Mouse (Mus musculus) CH12.LX (cell line): ENCODE measurements around the gene Igsf23. TPM values are rescaled to one million over a fixed set of nuclear protein-coding genes. Genes with fewer than 3 reads are reported as not detected.

Experiments
- DNase-seq: peaks from one replicate; pipeline ENCODE4 v3.0.0-alpha.2; 2013; ENCODE audit errors: extremely low read depth
- H3K27ac ChIP-seq: 2 replicates; pipeline ENCODE4 v1.5.1; 2012; ENCODE audit warnings: low read depth, mild to moderate bottlenecking, control low read depth, moderate library complexity; ENCODE audit not compliant: insufficient read depth
- H3K27me3 ChIP-seq: replicated peaks from 2 replicates; pipeline ENCODE3; 2012; ENCODE audit warnings: inconsistent platforms
- H3K36me3 ChIP-seq, 2 experiments: replicated peaks in 1 of 2; 2 replicates each; pipeline versions ENCODE3 to v1.6.1; 2012; ENCODE audit warnings: inconsistent platforms in 1 of 2, low read length in 1 of 2, mild to moderate bottlenecking in 1 of 2, mixed read lengths in 1 of 2, moderate library complexity in 1 of 2; ENCODE audit not compliant: control insufficient read depth in 1 of 2, insufficient read depth in 1 of 2
- H3K4me1 ChIP-seq, 2 experiments: 2 replicates each; pipeline ENCODE4 v1.6.1; 2012; ENCODE audit warnings: inconsistent platforms in 1 of 2, moderate library complexity in 1 of 2; ENCODE audit not compliant: insufficient read depth in 2 of 2, control insufficient read depth in 1 of 2
- H3K4me2 ChIP-seq: 2 replicates; pipeline ENCODE4 v1.6.1; 2012; ENCODE audit warnings: low read depth, mild to moderate bottlenecking, control low read depth; ENCODE audit not compliant: poor library complexity, insufficient read depth, severe bottlenecking
- H3K4me3 ChIP-seq, 3 experiments: fragments of 150-350 bp in 1 of 3; sonication (generic) in 1 of 3; replicated peaks in 1 of 3; 2 replicates each; pipeline versions ENCODE3 to v1.5.1; 2011 to 2012; ENCODE audit warnings: low read depth in 2 of 3, low read length in 2 of 3, mild to moderate bottlenecking in 2 of 3, moderate library complexity in 2 of 3, control low read depth in 1 of 3, improper control_type of control experiment in 1 of 3, inconsistent platforms in 1 of 3, mixed read lengths in 1 of 3; ENCODE audit not compliant: poor library complexity in 1 of 3
- H3K79me2 ChIP-seq: replicated peaks from 2 replicates; pipeline ENCODE4 v1.6.1; 2012; ENCODE audit warnings: mild to moderate bottlenecking, moderate library complexity; ENCODE audit not compliant: control insufficient read depth, poor library complexity, insufficient read depth, severe bottlenecking; ENCODE audit errors: extremely low read depth
- H3K9ac ChIP-seq: 2 replicates; pipeline ENCODE4 v1.6.1; 2012; ENCODE audit warnings: low read depth, mild to moderate bottlenecking, control low read depth, moderate library complexity; ENCODE audit not compliant: insufficient read depth
- H3K9me3 ChIP-seq: replicated peaks from 2 replicates; pipeline ENCODE3; 2012; ENCODE audit warnings: low read length, inconsistent platforms, mixed read lengths
- CHD1 ChIP-seq: IDR thresholded peaks from 2 replicates; pipeline ENCODE4 v1.6.1; 2012; ENCODE audit warnings: low read depth, low read length, improper control_type of control experiment, inconsistent platforms
- CHD2 ChIP-seq: IDR thresholded peaks from 2 replicates; pipeline ENCODE4 v1.6.1; 2011; ENCODE audit warnings: low read length, improper control_type of control experiment
- CTCF ChIP-seq, 2 experiments: IDR thresholded peaks in 1 of 2; conservative IDR thresholded peaks in 1 of 2; 2 replicates each; pipeline ENCODE4 v1.5.1; 2011 to 2012; ENCODE audit warnings: low read depth in 2 of 2, low read length in 2 of 2, improper control_type of control experiment in 1 of 2, inconsistent platforms in 1 of 2, mild to moderate bottlenecking in 1 of 2, moderate library complexity in 1 of 2
- E2F4 ChIP-seq: IDR thresholded peaks from 2 replicates; pipeline ENCODE4 v1.6.1; 2011; ENCODE audit warnings: low read depth, low read length, improper control_type of control experiment; ENCODE audit not compliant: insufficient replicate concordance
- ETS1 ChIP-seq: conservative IDR thresholded peaks from 2 replicates; pipeline ENCODE4 v1.6.1; 2012; ENCODE audit warnings: low read depth, mild to moderate bottlenecking, inconsistent platforms, low read length, improper control_type of control experiment, moderate library complexity
- GABPA ChIP-seq: IDR thresholded peaks from 2 replicates; pipeline ENCODE4 v1.6.1; 2012; ENCODE audit warnings: low read depth, low read length, improper control_type of control experiment, inconsistent platforms; ENCODE audit not compliant: insufficient replicate concordance
- HCFC1 ChIP-seq: IDR thresholded peaks from 2 replicates; pipeline ENCODE4 v1.6.1; 2012; ENCODE audit warnings: low read depth, mild to moderate bottlenecking, inconsistent platforms, low read length, improper control_type of control experiment
- KAT2A ChIP-seq: IDR thresholded peaks from 2 replicates; pipeline ENCODE4 v1.6.1; 2012; ENCODE audit warnings: low read length, improper control_type of control experiment, inconsistent platforms; ENCODE audit not compliant: insufficient replicate concordance
- MAFK ChIP-seq: IDR thresholded peaks from 2 replicates; pipeline ENCODE4 v1.6.1; 2011; ENCODE audit warnings: low read length, improper control_type of control experiment; ENCODE audit not compliant: insufficient replicate concordance
- MAX ChIP-seq: IDR thresholded peaks from 2 replicates; pipeline ENCODE4 v1.6.1; 2011; ENCODE audit warnings: low read length, improper control_type of control experiment
- MAZ ChIP-seq: IDR thresholded peaks from 2 replicates; pipeline ENCODE4 v1.6.1; 2012; ENCODE audit warnings: low read depth, mild to moderate bottlenecking, inconsistent platforms, low read length, improper control_type of control experiment, moderate library complexity
- NELFE ChIP-seq: IDR thresholded peaks from 2 replicates; pipeline ENCODE4 v1.6.1; 2011; ENCODE audit warnings: low read depth, low read length, improper control_type of control experiment
- NRF1 ChIP-seq: IDR thresholded peaks from 2 replicates; pipeline ENCODE4 v1.6.1; 2014; ENCODE audit warnings: low read depth, mild to moderate bottlenecking, inconsistent platforms, low read length, improper control_type of control experiment, moderate library complexity
- POLR2AphosphoS2 ChIP-seq: IDR thresholded peaks from 2 replicates; pipeline ENCODE4 v1.6.1; 2011; ENCODE audit warnings: low read depth, low read length, improper control_type of control experiment
- RAD21 ChIP-seq: IDR thresholded peaks from 2 replicates; pipeline ENCODE4 v1.6.1; 2011; ENCODE audit warnings: low read depth, mild to moderate bottlenecking, low read length, improper control_type of control experiment, moderate library complexity
- TBP ChIP-seq: conservative IDR thresholded peaks from 2 replicates; pipeline ENCODE4 v1.6.1; 2011; ENCODE audit warnings: low read depth, low read length, improper control_type of control experiment
- TCF12 ChIP-seq: IDR thresholded peaks from 2 replicates; pipeline ENCODE4 v1.6.1; 2014; ENCODE audit warnings: low read depth, mild to moderate bottlenecking, inconsistent platforms, low read length, improper control_type of control experiment
- USF2 ChIP-seq: conservative IDR thresholded peaks from 2 replicates; pipeline ENCODE4 v1.6.1; 2011; ENCODE audit warnings: low read depth, low read length, improper control_type of control experiment
- ZC3H11A ChIP-seq: IDR thresholded peaks from 2 replicates; pipeline ENCODE4 v1.6.1; 2012; ENCODE audit warnings: low read depth, mild to moderate bottlenecking, inconsistent platforms, low read length, improper control_type of control experiment
- ZKSCAN1 ChIP-seq: IDR thresholded peaks from 2 replicates; pipeline ENCODE4 v1.6.1; 2012; ENCODE audit warnings: low read depth, inconsistent platforms, low read length, improper control_type of control experiment, borderline replicate concordance
- ZMIZ1 ChIP-seq: IDR thresholded peaks from 2 replicates; pipeline ENCODE4 v1.6.1; 2012; ENCODE audit warnings: low read depth, mild to moderate bottlenecking, inconsistent platforms, low read length, improper control_type of control experiment
- ZNF384 ChIP-seq: IDR thresholded peaks from 2 replicates; pipeline ENCODE4 v1.6.1; 2012; ENCODE audit warnings: low read depth, low read length, improper control_type of control experiment, inconsistent platforms
- dilution Hi-C: fragments of 300-500 bp; cut with MboI; formaldehyde crosslinking; loops from 2 replicates; pipeline ENCODE4 v1.14.3; 2020; ENCODE audit warnings: low sequenced_read_pairs; ENCODE audit not compliant: extremely low pct_unique_long_range_greater_than_20kb, extremely low pct_ligation_motif_present
- in situ Hi-C: fragments of 300-500 bp; cut with MboI; formaldehyde crosslinking; loops from 3 replicates; pipeline ENCODE4 v1.14.3; 2019; ENCODE audit warnings: low sequenced_read_pairs, low pct_ligation_motif_present, low pct_unique_long_range_greater_than_20kb, mixed read lengths
- polyA plus RNA-seq: library from polyadenylated mRNA; unstranded; fragments of >175 nt; gene quantifications from 2 replicates; pipeline ENCODE4 v1.2.1, GENCODE M21; 2012; ENCODE audit warnings: low read depth; ENCODE audit not compliant: insufficient read length
- total RNA-seq, 2 experiments: library from RNA; depleted of rRNA; stranded (reverse); fragments of 300-350 nt in 1 of 2; fragments of >200 nt in 1 of 2; gene quantifications; 2 replicates each; pipeline ENCODE4 v1.2.3; 2012 to 2014

Gene Igsf23
- total and polyA plus RNA-seq, 3 experiments: 0.08 TPM; not detected in 2

GRCm38 (mm10) chr7:19955861-19956260, 5.3 kb upstream of the Igsf23 start:
- no peak overlapping the region for H3K4me2 ChIP-seq
- dilution Hi-C loops: no loop called here
- H3K4me3 ChIP-seq: no peak overlapping the region
- TF ChIP-seq KAT2A: no peak
- no peak for TF ChIP-seq ZC3H11A
- no peak for TF ChIP-seq NRF1
- TF ChIP-seq ETS1: no peak
- no peak for TF ChIP-seq MAZ
- no peak for TF ChIP-seq HCFC1
- TF ChIP-seq RAD21: no peak
- TF ChIP-seq MAX: no peak
- TF ChIP-seq MAFK: no peak
- TF ChIP-seq ZKSCAN1: no peak
- no peak for TF ChIP-seq TBP
- TF ChIP-seq POLR2AphosphoS2: no peak
- no peak for TF ChIP-seq CHD2
- TF ChIP-seq USF2: no peak
- TF ChIP-seq GABPA: no peak
- TF ChIP-seq CHD1: no peak
- no peak for DNase-seq
- no peaks in the 10 kb centered on the region for H3K9me3 ChIP-seq
- H3K27ac ChIP-seq: no peak overlapping the region
- peaks cover 0 to 12% of the 10 kb centered on the region in 2 experiments; a peak in 1 of 4 replicates for H3K4me1 ChIP-seq
- H3K27me3 ChIP-seq: no peaks in the 10 kb centered on the region
- no peaks in the 10 kb centered on the region for H3K79me2 ChIP-seq
- in situ Hi-C loops: loop anchor here (5.0 kb wide), 1 partner anchor 44 kb away; no protein-coding TSS in a partner anchor
- no peaks in the 10 kb centered on the region for H3K36me3 ChIP-seq
- no peak overlapping the region for H3K9ac ChIP-seq

GRCm38 (mm10) chr7:19953054-19953453, 2.5 kb upstream of the Igsf23 start:
- Histone ChIP-seq H3K9me3 (no peaks in the 10 kb centered on the region), H3K4me2 (no peak overlapping the region)
- TF ChIP-seq GABPA (no peak), TCF12 (no peak), ZKSCAN1 (no peak), ZNF384 (no peak), CHD1 (no peak), CTCF (conservative IDR thresholded peaks at IDR 0.05 in 1 of 2, IDR thresholded peaks at IDR 0.05 in 1 of 2; ENCODE audit: low read depth in 2 of 2, low read length in 2 of 2) (no peak), ZMIZ1 (no peak), E2F4 (no peak), NELFE (no peak)
- TF ChIP-seq, all 38 proteins: peak for 0
- Histone ChIP-seq H3K36me3 (no peaks in the 10 kb centered on the region), H3K4me3 (no peak overlapping the region), H3K9ac (no peak overlapping the region), H3K27me3 (no peaks in the 10 kb centered on the region), H3K79me2 (no peaks in the 10 kb centered on the region), H3K27ac (no peak overlapping the region), H3K4me1 (peaks cover 0 to 19% of the 10 kb centered on the region in 2 experiments; a peak in 1 of 4 replicates)
- in situ Hi-C loops: no loop called here
- no peak for DNase-seq
- dilution Hi-C loops: no loop called here
